Mouse (Mus musculus) kidney, adult 2 months (tissue): ENCODE data around the gene Trappc2.

Source experiments
- CTCF ChIP-seq: fragments of 200-500 bp; conservative IDR thresholded peaks from 2 replicates; pipeline ENCODE4 v1.5.1; 2011; ENCODE audit warnings: low read depth, mild to moderate bottlenecking, control low read depth, low read length, moderate library complexity, mixed read lengths; ENCODE audit not compliant: insufficient read depth, insufficient read length
- POLR2A ChIP-seq: fragments of 200-500 bp; IDR thresholded peaks from one replicate; pipeline ENCODE4 v1.6.1; 2011; ENCODE audit warnings: low read depth, low read length, control low read depth

- no peak for TF ChIP-seq CTCF
- TF ChIP-seq POLR2A: no peak
Measured at GRCm38 (mm10) chrX:166454331-166454730, 14.0 kb downstream of the Trappc2 start.
